Mouse (Mus musculus) lung, embryonic 16.5 days (tissue): ENCODE data around the gene Kazn. TPM values are rescaled to one million over a fixed set of nuclear protein-coding genes. Genes with fewer than 3 reads are reported as not detected.
A peak's percentile ranks its signal among the peaks of the same experiment; 100 is the strongest.

Experiments
- ATAC-seq: fragments of 200-750 bp; cut with Nextera tagmentation; 2 replicates; pipeline ENCODE4 v1.8.0; 2017; ENCODE audit warnings: low read depth, mild to moderate bottlenecking, moderate library complexity
- H3K27ac ChIP-seq: fragments of 300-500 bp; sonication (generic); 2 replicates; pipeline ENCODE4 v1.5.1; 2014; ENCODE audit warnings: mild to moderate bottlenecking, control low read depth, low read length
- H3K27me3 ChIP-seq: fragments of 300-500 bp; sonication (generic); 2 replicates; pipeline ENCODE4 v1.6.1; 2014; ENCODE audit warnings: low read depth, low read length, mixed read lengths; ENCODE audit not compliant: control insufficient read depth, insufficient read depth
- H3K36me3 ChIP-seq: fragments of 300-500 bp; sonication (generic); 2 replicates; pipeline ENCODE4 v1.6.1; 2014; ENCODE audit warnings: low read length; ENCODE audit not compliant: control insufficient read depth, insufficient read depth
- H3K4me1 ChIP-seq: fragments of 300-500 bp; sonication (generic); replicated peaks from 2 replicates; pipeline ENCODE4 v1.6.1; 2014; ENCODE audit warnings: low read length, mixed read lengths; ENCODE audit not compliant: control insufficient read depth, insufficient read depth
- H3K4me2 ChIP-seq: fragments of 300-500 bp; sonication (generic); 2 replicates; pipeline ENCODE4 v1.6.1; 2014; ENCODE audit warnings: low read depth, low read length, control low read depth
- H3K4me3 ChIP-seq: fragments of 300-500 bp; sonication (generic); 2 replicates; pipeline ENCODE4 v1.5.1; 2014; ENCODE audit warnings: mild to moderate bottlenecking, low read length, control low read depth
- H3K9ac ChIP-seq: fragments of 300-500 bp; sonication (generic); 2 replicates; pipeline ENCODE4 v1.6.1; 2014; ENCODE audit warnings: low read length, control low read depth
- H3K9me3 ChIP-seq: fragments of 300-500 bp; sonication (generic); 2 replicates; pipeline ENCODE4 v1.6.1; 2016; ENCODE audit warnings: low read length; ENCODE audit not compliant: control insufficient read depth
- WGBS: fragments of 180-500 bp; shearing (Covaris S2); extraction: QIAGEN DNeasy Blood & Tissue Kit; methylation state at CpG from one replicate; pipeline ENCODE4 v1.1.7; 2014; 5-methylcytosine and 5-hydroxymethylcytosine counted together
- polyA plus RNA-seq: library from polyadenylated mRNA; unstranded; fragments of >200 nt; fragmentation: Nextera tagmentation; extraction: Ambion mirVana; gene quantifications from 2 replicates; pipeline ENCODE4 v1.2.1, GENCODE M21; 2015

Kazn gene
- 11.4 and 11.6 TPM in 2 replicates for polyA plus RNA-seq

GRCm38 (mm10) chr4:142239240-142240126 lies at the start of gene Kazn:
Gene Kazn, minus strand, starts transcription at chr4:142239401.
- H3K4me3 ChIP-seq = peak within 1 kb of the TSS; percentile 76
- 9% methylated on average over 25 of the region's 46 CpGs for WGBS
- H3K4me1 ChIP-seq = peaks cover 24% of the 10 kb centered on the region
- peak; percentile 93 for ATAC-seq
- H3K36me3 ChIP-seq = no peaks in the 10 kb centered on the region
- peak within 1 kb of the TSS; percentile 81 for H3K9ac ChIP-seq
- no peaks in the 10 kb centered on the region for H3K9me3 ChIP-seq
- peak within 1 kb of the TSS; percentile 77 for H3K27ac ChIP-seq
- peak within 1 kb of the TSS; percentile 97 for H3K4me2 ChIP-seq
- no peaks in the 10 kb centered on the region for H3K27me3 ChIP-seq

- no peak overlapping the region for H3K4me3 ChIP-seq
- H3K9ac ChIP-seq = no peak overlapping the region
- no peak for ATAC-seq
- no peaks in the 10 kb centered on the region for H3K9me3 ChIP-seq
- no peaks in the 10 kb centered on the region for H3K4me1 ChIP-seq
- H3K27ac ChIP-seq = no peak overlapping the region
- H3K4me2 ChIP-seq = no peak overlapping the region
- WGBS = 85% methylated on average over 2 of the region's 2 CpGs
- no peaks in the 10 kb centered on the region for H3K36me3 ChIP-seq
- H3K27me3 ChIP-seq = no peaks in the 10 kb centered on the region
Observed at GRCm38 (mm10) chr4:142285471-142285870, 46.3 kb upstream of the Kazn start.

- H3K9me3 ChIP-seq = no peaks in the 10 kb centered on the region
- no peaks in the 10 kb centered on the region for H3K36me3 ChIP-seq
- no peak overlapping the region for H3K9ac ChIP-seq
- H3K27ac ChIP-seq = no peak overlapping the region
- H3K4me3 ChIP-seq = no peak overlapping the region
- no peaks in the 10 kb centered on the region for H3K27me3 ChIP-seq
- no peak overlapping the region for H3K4me2 ChIP-seq
- H3K4me1 ChIP-seq = no peaks in the 10 kb centered on the region
- 71% methylated on average over 5 of the region's 5 CpGs for WGBS
- ATAC-seq = no peak
Observed at GRCm38 (mm10) chr4:142283867-142284266, 44.7 kb upstream of the Kazn start.

GRCm38 (mm10) chr4:142278197-142278575 lies 39.0 kb upstream of the Kazn start:
- 73% methylated on average over 6 of the region's 6 CpGs for WGBS
- no peak overlapping the region for H3K4me2 ChIP-seq
- H3K4me3 ChIP-seq = no peak overlapping the region
- no peaks in the 10 kb centered on the region for H3K36me3 ChIP-seq
- H3K27me3 ChIP-seq = no peaks in the 10 kb centered on the region
- H3K9ac ChIP-seq = no peak overlapping the region
- H3K9me3 ChIP-seq = no peaks in the 10 kb centered on the region
- H3K27ac ChIP-seq = no peak overlapping the region
- ATAC-seq = no peak
- peaks cover 7% of the 10 kb centered on the region; the same call in 1 of the 2 replicates for H3K4me1 ChIP-seq

GRCm38 (mm10) chr4:142277481-142278196 lies 38.4 kb upstream of the Kazn start:
- WGBS = 21% methylated on average over 20 of the region's 20 CpGs
- Histone ChIP-seq H3K27me3 (no peaks in the 10 kb centered on the region), H3K4me3 (no peak overlapping the region), H3K9ac (no peak overlapping the region), H3K4me2 (peak overlapping the region; percentile 15; the same call in 1 of the 2 replicates), H3K9me3 (no peaks in the 10 kb centered on the region), H3K4me1 (peaks cover 7% of the 10 kb centered on the region; the same call in 1 of the 2 replicates), H3K27ac (no peak overlapping the region), H3K36me3 (no peaks in the 10 kb centered on the region)
- ATAC-seq = peak; percentile 80

GRCm38 (mm10) chr4:142275242-142275641 lies 36.0 kb upstream of the Kazn start:
- no peak overlapping the region for H3K4me3 ChIP-seq
- peaks cover 7% of the 10 kb centered on the region; the same call in 1 of the 2 replicates for H3K4me1 ChIP-seq
- H3K4me2 ChIP-seq = no peak overlapping the region
- H3K36me3 ChIP-seq = no peaks in the 10 kb centered on the region
- no peaks in the 10 kb centered on the region for H3K9me3 ChIP-seq
- H3K27ac ChIP-seq = no peak overlapping the region
- no peaks in the 10 kb centered on the region for H3K27me3 ChIP-seq
- H3K9ac ChIP-seq = no peak overlapping the region
- no peak for ATAC-seq
- 49% methylated on average over 2 of the region's 2 CpGs for WGBS

GRCm38 (mm10) chr4:142274441-142275234 lies 35.4 kb upstream of the Kazn start:
- H3K9me3 ChIP-seq = no peaks in the 10 kb centered on the region
- H3K9ac ChIP-seq = no peak overlapping the region
- peaks cover 7% of the 10 kb centered on the region; the same call in 1 of the 2 replicates for H3K4me1 ChIP-seq
- H3K4me3 ChIP-seq = no peak overlapping the region
- no peaks in the 10 kb centered on the region for H3K27me3 ChIP-seq
- no peaks in the 10 kb centered on the region for H3K36me3 ChIP-seq
- no peak overlapping the region for H3K4me2 ChIP-seq
- 68% methylated on average over 11 of the region's 11 CpGs for WGBS
- no peak for ATAC-seq
- no peak overlapping the region for H3K27ac ChIP-seq

GRCm38 (mm10) chr4:142271506-142271905 lies 32.3 kb upstream of the Kazn start:
- no peak overlapping the region for H3K27ac ChIP-seq
- H3K9ac ChIP-seq = no peak overlapping the region
- H3K4me1 ChIP-seq = no peaks in the 10 kb centered on the region
- H3K9me3 ChIP-seq = no peaks in the 10 kb centered on the region
- H3K36me3 ChIP-seq = no peaks in the 10 kb centered on the region
- H3K27me3 ChIP-seq = no peaks in the 10 kb centered on the region
- H3K4me2 ChIP-seq = no peak overlapping the region
- 73% methylated on average over 3 of the region's 3 CpGs for WGBS
- ATAC-seq = 0 out of 2 replicates have a peak, but pooled peaks have one; percentile 17
- no peak overlapping the region for H3K4me3 ChIP-seq
